Mouse (Mus musculus): Measurements from ENCODE around the gene Fam20a. TPM values are rescaled to one million over a fixed set of nuclear protein-coding genes. Genes with fewer than 3 reads are reported as not detected.

The Fam20a gene
- 3.2 TPM in 2 replicates for polyA plus RNA-seq (2015; fragmentation: Nextera tagmentation; extraction: Ambion mirVana)

DNA sequence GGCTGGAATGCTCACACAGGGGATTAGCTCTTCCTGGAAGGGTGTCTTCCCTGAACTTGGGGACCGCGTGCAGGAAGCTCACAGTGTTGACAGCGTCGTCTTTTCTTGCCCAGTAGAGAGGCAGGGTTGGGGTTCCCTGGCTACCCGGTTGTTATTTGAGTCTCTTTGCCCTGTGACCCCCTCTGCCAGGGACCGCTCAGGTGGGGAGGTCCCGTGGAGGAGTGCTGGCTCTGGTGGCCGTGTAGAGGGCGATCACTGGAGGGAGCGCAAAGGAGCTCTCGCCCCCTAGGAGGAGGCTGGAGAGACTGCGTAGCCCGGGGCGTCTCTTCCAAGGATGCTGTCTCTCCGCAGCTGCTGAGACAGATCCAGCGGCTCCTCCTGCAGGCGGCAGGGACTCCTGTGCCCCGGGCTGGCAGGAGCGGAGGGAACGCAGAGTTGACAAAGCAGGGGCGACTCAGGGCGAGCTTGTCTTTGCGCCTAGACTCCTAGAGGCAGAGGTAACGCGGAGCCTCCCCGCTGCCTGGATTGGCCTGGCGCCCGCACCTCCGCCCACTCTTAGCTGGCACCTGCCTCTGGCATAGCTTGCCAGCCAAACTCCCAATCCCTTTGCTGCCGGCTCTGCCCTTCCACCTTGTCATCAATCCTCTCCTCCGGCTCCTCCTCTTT is at the start of gene Fam20a:
TSS of gene Fam20a (minus strand) at position 499 of the 666 bp plus-strand sequence.
- Histone ChIP-seq H3K4me1 (peaks cover 32% of the 10 kb centered on the region), H3K4me2 (peak within 1 kb of the TSS; percentile 92), H3K9me3 (no peaks in the 10 kb centered on the region), H3K9ac (peak within 1 kb of the TSS; percentile 38), H3K27ac (peak within 1 kb of the TSS; percentile 52; the same call in 1 of the 2 replicates), H3K27me3 (no peaks in the 10 kb centered on the region; the same call in 1 of the 2 replicates), H3K36me3 (no peaks in the 10 kb centered on the region), H3K4me3 (peak within 1 kb of the TSS; percentile 43)
- ATAC-seq (ENCODE audit: borderline replicate concordance, extremely low read depth, low FRiP score, low TSS enrichment): peak; percentile 79
- under 1% methylated on average over 31 of the region's 31 CpGs for WGBS

DNA sequence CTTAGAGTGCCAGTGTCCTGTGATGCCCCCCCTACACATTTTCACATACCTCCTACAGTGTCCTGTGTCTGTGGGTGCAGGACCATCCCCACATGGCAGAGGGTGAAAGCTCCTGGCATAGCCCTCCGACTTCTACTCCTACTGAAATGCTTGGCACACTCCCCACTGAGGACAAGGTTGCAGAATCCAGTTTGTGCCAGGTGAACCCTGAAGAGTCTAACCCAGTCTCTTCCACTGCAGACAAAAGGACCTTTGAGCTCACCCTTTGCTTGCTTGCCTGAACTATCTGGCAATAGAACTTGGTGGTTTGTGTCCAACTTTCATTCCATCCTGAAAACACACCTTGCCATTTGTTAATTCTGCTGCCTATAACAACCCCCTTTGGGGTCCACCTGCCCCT is 49.3 kb upstream of the Fam20a start:
- 87% methylated on average over 1 of the region's 1 CpGs for WGBS
- no peak for ATAC-seq (ENCODE audit: borderline replicate concordance, extremely low read depth, low FRiP score, low TSS enrichment)
- H3K27me3 ChIP-seq: no peaks in the 10 kb centered on the region
- no peak overlapping the region for H3K4me3 ChIP-seq
- H3K9me3 ChIP-seq: no peaks in the 10 kb centered on the region
- H3K4me2 ChIP-seq: no peak overlapping the region
- H3K27ac ChIP-seq: no peak overlapping the region
- no peaks in the 10 kb centered on the region for H3K36me3 ChIP-seq
- no peak overlapping the region for H3K9ac ChIP-seq
- H3K4me1 ChIP-seq: no peaks in the 10 kb centered on the region

- ATAC-seq (ENCODE audit: borderline replicate concordance, extremely low read depth, low FRiP score, low TSS enrichment): no peak
- H3K4me3 ChIP-seq: no peak overlapping the region
- H3K4me1 ChIP-seq: no peaks in the 10 kb centered on the region
- no peak overlapping the region for H3K4me2 ChIP-seq
- no peaks in the 10 kb centered on the region for H3K27me3 ChIP-seq
- H3K27ac ChIP-seq: no peak overlapping the region
- 80% methylated on average over 14 of the region's 14 CpGs for WGBS
- H3K36me3 ChIP-seq: no peaks in the 10 kb centered on the region
- H3K9ac ChIP-seq: no peak overlapping the region
- no peaks in the 10 kb centered on the region for H3K9me3 ChIP-seq
These were observed 48.1 kb upstream of the Fam20a start for GRCm38 (mm10) chr11:109770185-109770584.

GRCm38 (mm10) chr11:109769091-109769490 is 47.0 kb upstream of the Fam20a start:
- Histone ChIP-seq H3K27me3 (no peaks in the 10 kb centered on the region), H3K9me3 (no peaks in the 10 kb centered on the region), H3K27ac (no peak overlapping the region), H3K36me3 (no peaks in the 10 kb centered on the region), H3K4me1 (no peaks in the 10 kb centered on the region), H3K4me3 (no peak overlapping the region), H3K4me2 (no peak overlapping the region), H3K9ac (no peak overlapping the region)
- ATAC-seq (ENCODE audit: borderline replicate concordance, extremely low read depth, low FRiP score, low TSS enrichment): no peak; the same call in 1 of the 2 replicates
- WGBS: 66% methylated on average over 5 of the region's 5 CpGs

GRCm38 (mm10) chr11:109760063-109760462 is 38.0 kb upstream of the Fam20a start:
- H3K4me3 ChIP-seq: no peak overlapping the region
- WGBS: 75% methylated on average over 7 of the region's 7 CpGs
- no peaks in the 10 kb centered on the region for H3K9me3 ChIP-seq
- no peak for ATAC-seq (ENCODE audit: borderline replicate concordance, extremely low read depth, low FRiP score, low TSS enrichment)
- H3K4me1 ChIP-seq: no peaks in the 10 kb centered on the region
- H3K9ac ChIP-seq: no peak overlapping the region
- H3K27me3 ChIP-seq: no peaks in the 10 kb centered on the region
- no peak overlapping the region for H3K27ac ChIP-seq
- no peak overlapping the region for H3K4me2 ChIP-seq
- no peaks in the 10 kb centered on the region for H3K36me3 ChIP-seq

DNA sequence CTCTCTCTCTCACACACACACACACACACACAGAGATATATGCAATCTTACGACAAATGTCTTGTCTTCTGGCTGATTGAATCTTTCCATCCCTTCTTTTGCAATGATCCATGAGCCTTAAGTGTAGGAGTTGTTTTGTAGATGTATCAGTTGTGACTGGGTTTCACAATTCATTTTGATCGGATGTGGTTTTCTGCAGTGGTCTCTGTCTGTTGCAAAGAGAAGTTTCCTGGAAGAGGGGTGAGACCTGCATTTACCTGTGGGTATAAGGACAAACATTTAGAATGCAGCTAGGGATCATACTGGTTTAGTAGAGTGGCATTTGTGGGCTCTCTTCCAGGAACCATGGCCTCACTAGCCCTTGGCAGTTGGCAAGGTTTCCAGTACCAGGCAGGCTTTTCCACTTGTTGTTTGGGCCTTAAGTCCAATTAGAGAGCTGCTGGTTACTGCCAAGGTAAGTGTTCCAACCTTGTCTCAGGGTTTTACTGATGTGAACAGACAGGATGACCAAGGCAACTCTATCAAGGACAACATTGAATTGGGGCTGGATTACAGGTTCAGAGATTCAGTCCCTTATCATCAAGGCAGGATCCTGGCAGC is 36.6 kb upstream of the Fam20a start:
- Histone ChIP-seq H3K4me1 (no peaks in the 10 kb centered on the region), H3K27me3 (no peaks in the 10 kb centered on the region), H3K4me3 (no peak overlapping the region), H3K27ac (no peak overlapping the region), H3K36me3 (no peaks in the 10 kb centered on the region), H3K4me2 (no peak overlapping the region), H3K9ac (no peak overlapping the region), H3K9me3 (no peaks in the 10 kb centered on the region)
- 87% methylated on average over 2 of the region's 2 CpGs for WGBS
- no peak for ATAC-seq (ENCODE audit: borderline replicate concordance, extremely low read depth, low FRiP score, low TSS enrichment)

- 63% methylated on average over 7 of the region's 7 CpGs for WGBS
- no peak overlapping the region for H3K4me3 ChIP-seq
- H3K9me3 ChIP-seq: no peaks in the 10 kb centered on the region
- no peak for ATAC-seq (ENCODE audit: borderline replicate concordance, extremely low read depth, low FRiP score, low TSS enrichment)
- H3K27ac ChIP-seq: no peak overlapping the region
- no peaks in the 10 kb centered on the region for H3K27me3 ChIP-seq
- no peak overlapping the region for H3K4me2 ChIP-seq
- H3K36me3 ChIP-seq: no peaks in the 10 kb centered on the region
- no peak overlapping the region for H3K9ac ChIP-seq
- no peaks in the 10 kb centered on the region for H3K4me1 ChIP-seq
These were observed 32.1 kb upstream of the Fam20a start for GRCm38 (mm10) chr11:109754105-109754602.

GRCm38 (mm10) chr11:109751636-109752603 is 29.8 kb upstream of the Fam20a start:
- H3K9ac ChIP-seq: no peak overlapping the region
- no peaks in the 10 kb centered on the region for H3K27me3 ChIP-seq
- H3K4me1 ChIP-seq: no peaks in the 10 kb centered on the region; the same call in 1 of the 2 replicates
- no peak overlapping the region for H3K4me2 ChIP-seq
- no peak overlapping the region for H3K27ac ChIP-seq
- WGBS: 45% methylated on average over 12 of the region's 12 CpGs
- no peak for ATAC-seq (ENCODE audit: borderline replicate concordance, extremely low read depth, low FRiP score, low TSS enrichment)
- H3K36me3 ChIP-seq: no peaks in the 10 kb centered on the region
- no peaks in the 10 kb centered on the region for H3K9me3 ChIP-seq
- no peak overlapping the region for H3K4me3 ChIP-seq

GRCm38 (mm10) chr11:109745210-109745609 is 23.1 kb upstream of the Fam20a start:
- no peaks in the 10 kb centered on the region; the same call in 1 of the 2 replicates for H3K4me1 ChIP-seq
- H3K4me2 ChIP-seq: no peak overlapping the region
- H3K9me3 ChIP-seq: no peaks in the 10 kb centered on the region
- H3K36me3 ChIP-seq: no peaks in the 10 kb centered on the region
- no peak overlapping the region for H3K9ac ChIP-seq
- no peak for ATAC-seq (ENCODE audit: borderline replicate concordance, extremely low read depth, low FRiP score, low TSS enrichment)
- 39% methylated on average over 4 of the region's 4 CpGs for WGBS
- H3K4me3 ChIP-seq: no peak overlapping the region
- H3K27ac ChIP-seq: no peak overlapping the region
- no peaks in the 10 kb centered on the region for H3K27me3 ChIP-seq

GRCm38 (mm10) chr11:109737967-109738366 is 15.9 kb upstream of the Fam20a start:
- peak; percentile 88 for ATAC-seq (ENCODE audit: borderline replicate concordance, extremely low read depth, low FRiP score, low TSS enrichment)
- Histone ChIP-seq H3K27ac (peak overlapping the region; percentile 56), H3K9me3 (no peaks in the 10 kb centered on the region), H3K27me3 (no peaks in the 10 kb centered on the region), H3K4me1 (peaks cover 12% of the 10 kb centered on the region), H3K36me3 (no peaks in the 10 kb centered on the region), H3K9ac (no peak overlapping the region), H3K4me3 (no peak overlapping the region), H3K4me2 (no peak overlapping the region)
- WGBS: 34% methylated on average over 3 of the region's 3 CpGs

GRCm38 (mm10) chr11:109736406-109736805 is 14.3 kb upstream of the Fam20a start:
- Histone ChIP-seq H3K4me2 (no peak overlapping the region), H3K27ac (no peak overlapping the region), H3K4me1 (peaks cover 12% of the 10 kb centered on the region), H3K4me3 (no peak overlapping the region), H3K27me3 (no peaks in the 10 kb centered on the region), H3K9me3 (no peaks in the 10 kb centered on the region), H3K36me3 (no peaks in the 10 kb centered on the region), H3K9ac (no peak overlapping the region)
- ATAC-seq (ENCODE audit: borderline replicate concordance, extremely low read depth, low FRiP score, low TSS enrichment): no peak
- WGBS: 59% methylated on average over 3 of the region's 3 CpGs
